Mouse (Mus musculus) ES-E14 (cell line): ENCODE measurements around the gene Gen1. TPM values are rescaled to one million over a fixed set of nuclear protein-coding genes. Genes with fewer than 3 reads are reported as not detected.

Source experiments
- DNase-seq: peaks from one replicate; pipeline ENCODE4 v3.0.0-alpha.2; 2013; ENCODE audit warnings: low read depth, low spot score
- H3K27ac ChIP-seq: 2 replicates; pipeline ENCODE4 v1.5.1; 2012; ENCODE audit warnings: low read depth, mild to moderate bottlenecking, low read length, moderate library complexity, mixed read lengths; ENCODE audit not compliant: poor library complexity, insufficient read depth, severe bottlenecking
- H3K36me3 ChIP-seq: 2 replicates; pipeline ENCODE4 v1.6.1; 2012; ENCODE audit warnings: mild to moderate bottlenecking, low read length, moderate library complexity, mixed read lengths; ENCODE audit not compliant: control insufficient read depth, poor library complexity, insufficient read depth, severe bottlenecking
- H3K4me1 ChIP-seq, 2 experiments: fragments of 150-350 bp in 1 of 2; sonication (generic) in 1 of 2; 2 replicates each; pipeline ENCODE4 v1.6.1; 2012; ENCODE audit warnings: low read length in 2 of 2, mild to moderate bottlenecking in 1 of 2, mixed read lengths in 1 of 2; ENCODE audit not compliant: control insufficient read depth in 2 of 2, insufficient read depth in 2 of 2, poor library complexity in 1 of 2
- H3K4me3 ChIP-seq, 2 experiments: fragments of 150-350 bp in 1 of 2; sonication (generic) in 1 of 2; 2 replicates each; pipeline ENCODE4 v1.5.1; 2012; ENCODE audit warnings: low read length in 2 of 2, low read depth in 1 of 2, mild to moderate bottlenecking in 1 of 2, mixed read lengths in 1 of 2; ENCODE audit not compliant: insufficient read depth in 1 of 2, poor library complexity in 1 of 2, severe bottlenecking in 1 of 2
- H3K9ac ChIP-seq: 2 replicates; pipeline ENCODE4 v1.6.1; 2012; ENCODE audit warnings: low read depth, mild to moderate bottlenecking, low read length, mixed read lengths; ENCODE audit not compliant: poor library complexity, insufficient read depth, severe bottlenecking
- H3K9me3 ChIP-seq: fragments of 150-350 bp; sonication (generic); 2 replicates; pipeline ENCODE4 v1.6.1; 2012; ENCODE audit warnings: low read depth, mild to moderate bottlenecking, low read length; ENCODE audit not compliant: control insufficient read depth, insufficient read depth
- CHD2 ChIP-seq: IDR thresholded peaks from 2 replicates; pipeline ENCODE4 v1.6.1; 2014; ENCODE audit warnings: mild to moderate bottlenecking, low read depth, low read length, inconsistent platforms
- HCFC1 ChIP-seq: IDR thresholded peaks from 2 replicates; pipeline ENCODE4 v1.6.1; 2012; ENCODE audit warnings: low read length, inconsistent platforms, borderline replicate concordance; ENCODE audit not compliant: insufficient read depth
- MAFK ChIP-seq: IDR thresholded peaks from 2 replicates; pipeline ENCODE4 v1.6.1; 2014; ENCODE audit warnings: mild to moderate bottlenecking, low read depth, low read length, inconsistent platforms; ENCODE audit not compliant: insufficient read depth
- ZC3H11A ChIP-seq: IDR thresholded peaks from 2 replicates; pipeline ENCODE4 v1.6.1; 2012; ENCODE audit warnings: low read depth, mild to moderate bottlenecking, inconsistent platforms, low read length, borderline replicate concordance
- ZNF384 ChIP-seq: IDR thresholded peaks from 2 replicates; pipeline ENCODE4 v1.6.1; 2012; ENCODE audit warnings: low read depth, low read length, inconsistent platforms
- in situ Hi-C, 2 experiments: fragments of 600-800 bp; cut with MboI; formaldehyde crosslinking; loops; one replicate each; pipeline ENCODE4 v1.15.1; 2025; ENCODE audit warnings: low sequenced_read_pairs in 2 of 2, inconsistent platforms in 1 of 2; ENCODE audit not compliant: unreplicated experiment in 2 of 2
- total RNA-seq: library from RNA; depleted of rRNA; stranded (reverse); fragments of 300-350 nt; gene quantifications from 2 replicates; pipeline ENCODE4 v1.2.3, GENCODE M21; 2012

Gene Gen1
- total RNA-seq, 1 experiment, result 23.4 TPM

GRCm38 (mm10) chr12:11230267-11230666 is 35.3 kb downstream of the Gen1 start:
- in situ Hi-C loops, result no loop called here

GRCm38 (mm10) chr12:11226529-11227268 is 38.9 kb downstream of the Gen1 start:
- Histone ChIP-seq H3K9me3 (no peaks in the 10 kb centered on the region), H3K4me1 (peaks cover 0 to 18% of the 10 kb centered on the region in 2 experiments; a peak in 2 of 4 replicates), H3K4me3 (no peak overlapping the region), H3K9ac (no peak overlapping the region), H3K27ac (no peak overlapping the region), H3K36me3 (no peaks in the 10 kb centered on the region)
- no peak for DNase-seq
- TF ChIP-seq HCFC1, result no peak
- TF ChIP-seq ZNF384, result no peak
- TF ChIP-seq MAFK, result no peak
- no peak for TF ChIP-seq ZC3H11A
- in situ Hi-C loops, result no loop called here

More at GRCm38 (mm10) chr12:11230267-11230666, 35.3 kb downstream of the Gen1 start:
- H3K36me3 ChIP-seq, result no peaks in the 10 kb centered on the region
- no peak for DNase-seq
- TF ChIP-seq ZC3H11A (no peak), MAFK (no peak), HCFC1 (no peak)
- no peak overlapping the region for H3K9ac ChIP-seq
- H3K4me3 ChIP-seq, result no peak overlapping the region
- no peaks in the 10 kb centered on the region for H3K9me3 ChIP-seq
- H3K4me1 ChIP-seq, result peaks cover 0 to 3% of the 10 kb centered on the region in 2 experiments; a peak in 1 of 4 replicates
- H3K27ac ChIP-seq, result no peak overlapping the region

GRCm38 (mm10) chr12:11226123-11226522 is 39.5 kb downstream of the Gen1 start:
- in situ Hi-C loops, result no loop called here
- DNase-seq, result no peak
- Histone ChIP-seq H3K9me3 (no peaks in the 10 kb centered on the region), H3K9ac (no peak overlapping the region), H3K36me3 (no peaks in the 10 kb centered on the region), H3K4me1 (peaks cover 3 to 20% of the 10 kb centered on the region in 2 experiments; a peak in 3 of 4 replicates), H3K27ac (no peak overlapping the region), H3K4me3 (no peak overlapping the region)
- TF ChIP-seq ZNF384 (no peak), MAFK (no peak), CHD2 (no peak), ZC3H11A (no peak), HCFC1 (no peak)

GRCm38 (mm10) chr12:11224722-11225121 is 40.9 kb downstream of the Gen1 start:
- no peaks in the 10 kb centered on the region for H3K36me3 ChIP-seq
- TF ChIP-seq HCFC1 (no peak), ZC3H11A (no peak), ZNF384 (no peak), MAFK (no peak), CHD2 (no peak)
- H3K4me3 ChIP-seq, result no peak overlapping the region
- H3K4me1 ChIP-seq, result peaks cover 4 to 20% of the 10 kb centered on the region in 2 experiments; a peak in 3 of 4 replicates
- no peaks in the 10 kb centered on the region for H3K9me3 ChIP-seq
- no peak overlapping the region for H3K9ac ChIP-seq
- DNase-seq, result no peak
- in situ Hi-C loops, result no loop called here
- no peak overlapping the region for H3K27ac ChIP-seq
